In the genomic region with DNA sequence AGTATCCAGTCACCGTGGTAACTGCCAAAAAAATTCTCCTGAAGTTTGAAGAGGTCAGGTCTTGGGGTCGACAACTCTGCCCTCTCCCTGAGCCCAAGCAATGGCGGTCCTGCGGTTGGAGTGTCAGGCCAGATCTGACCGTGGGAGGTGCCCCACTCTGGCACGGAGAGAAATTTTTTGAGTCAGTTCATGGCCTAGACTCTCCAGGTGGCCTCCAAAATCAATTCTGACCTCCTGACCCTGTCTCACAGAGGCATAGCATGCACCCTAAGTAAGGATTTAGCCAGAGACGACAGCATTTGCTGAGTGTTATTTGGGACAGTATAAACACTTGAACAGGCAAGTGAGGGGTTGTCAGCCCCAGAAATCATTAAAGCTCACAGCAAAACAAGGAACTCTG, we compare ENCODE assay signal across 21 mouse cellular contexts. TPM values are rescaled to one million over a fixed set of nuclear protein-coding genes. Genes with fewer than 3 reads are reported as not detected.
A peak's percentile ranks its signal among the peaks of the same experiment; 100 is the strongest.
DNase-seq lines count a peak whose midpoint lies in the region; ATAC-seq and TF ChIP-seq lines count a peak whose summit lies in the region.
"Had no signal": no experiment of that assay in that cellular context is flagged by ENCODE, and none has a peak within 500 bp of the region (broad histone marks: within the 10 kb centered on the region; RNA-seq: fewer than 3 reads in every experiment).

No protein-coding gene starts in this region.

- H3K9ac ChIP-seq in hindbrain, embryonic 16.5 days (ENCODE audit: low read depth, low read length), result no peak overlapping the region
- no peak overlapping the region for H3K9ac ChIP-seq in hindbrain, embryonic 13.5 days
- no peak overlapping the region for H3K9ac ChIP-seq in neural tube, embryonic 15.5 days (replicated peaks)
- no peak overlapping the region for H3K9ac ChIP-seq in forebrain, embryonic 11.5 days (ENCODE audit: low read length)
- H3K9ac ChIP-seq in stomach, postnatal 0 days (ENCODE audit: low read length), result no peak overlapping the region
- H3K9ac ChIP-seq: heart, embryonic 13.5 days; limb, embryonic 15.5 days; lung, embryonic 15.5 days had no signal

- no peak overlapping the region for H3K27ac ChIP-seq in hindbrain, embryonic 16.5 days (ENCODE audit: low read depth, low read length)
- H3K27ac ChIP-seq in hindbrain, embryonic 13.5 days, result no peak overlapping the region
- no peak overlapping the region for H3K27ac ChIP-seq in neural tube, embryonic 15.5 days (replicated peaks)
- peak overlapping the region; percentile 39; the same call in 1 of the 2 replicates for H3K27ac ChIP-seq in forebrain, embryonic 11.5 days (ENCODE audit: low read depth, low read length)
- no peak overlapping the region for H3K27ac ChIP-seq in stomach, postnatal 0 days (replicated peaks)
- H3K27ac ChIP-seq: heart, embryonic 13.5 days; limb, embryonic 15.5 days; lung, embryonic 15.5 days; macrophage had no signal

- no peaks in the 10 kb centered on the region for H3K9me3 ChIP-seq in hindbrain, embryonic 16.5 days (ENCODE audit: control insufficient read depth, low read length)
- no peaks in the 10 kb centered on the region for H3K9me3 ChIP-seq in hindbrain, embryonic 13.5 days
- H3K9me3 ChIP-seq in neural tube, embryonic 15.5 days (replicated peaks), result no peaks in the 10 kb centered on the region
- H3K9me3 ChIP-seq in forebrain, embryonic 11.5 days (ENCODE audit: control insufficient read depth, low read length), result no peaks in the 10 kb centered on the region
- no peaks in the 10 kb centered on the region for H3K9me3 ChIP-seq in stomach, postnatal 0 days (ENCODE audit: control insufficient read depth, low read length)
- H3K9me3 ChIP-seq: heart, embryonic 13.5 days; limb, embryonic 15.5 days; lung, embryonic 15.5 days had no signal

- no peak overlapping the region for H3K4me3 ChIP-seq in hindbrain, embryonic 16.5 days (ENCODE audit: low read length)
- no peak overlapping the region for H3K4me3 ChIP-seq in hindbrain, embryonic 13.5 days
- H3K4me3 ChIP-seq in neural tube, embryonic 15.5 days (replicated peaks), result no peak overlapping the region
- H3K4me3 ChIP-seq in forebrain, embryonic 11.5 days (ENCODE audit: low read depth, low read length), result no peak overlapping the region
- H3K4me3 ChIP-seq in stomach, postnatal 0 days (ENCODE audit: low read depth, low read length), result no peak overlapping the region
- H3K4me3 ChIP-seq: heart, embryonic 13.5 days; limb, embryonic 15.5 days; lung, embryonic 15.5 days had no signal

- H3K36me3 ChIP-seq in hindbrain, embryonic 16.5 days (ENCODE audit: control insufficient read depth, insufficient read depth, low read length), result no peaks in the 10 kb centered on the region
- no peaks in the 10 kb centered on the region for H3K36me3 ChIP-seq in hindbrain, embryonic 13.5 days
- no peaks in the 10 kb centered on the region for H3K36me3 ChIP-seq in neural tube, embryonic 15.5 days
- H3K36me3 ChIP-seq in forebrain, embryonic 11.5 days (ENCODE audit: control insufficient read depth, insufficient read depth, low read length), result no peaks in the 10 kb centered on the region
- H3K36me3 ChIP-seq in stomach, postnatal 0 days (ENCODE audit: control insufficient read depth, insufficient read depth, low read length), result no peaks in the 10 kb centered on the region
- H3K36me3 ChIP-seq: heart, embryonic 13.5 days; limb, embryonic 15.5 days; lung, embryonic 15.5 days had no signal

- peak; percentile 43 for DNase-seq in neural tube, embryonic 10.5 days (ENCODE audit: extremely low spot score, low spot score)
- DNase-seq in forebrain, embryonic 11.5 days (ENCODE audit: low spot score), result no peak
- no peak for DNase-seq in stomach, postnatal 0 days (ENCODE audit: low spot score)
- no peak for DNase-seq in gastrocnemius, adult 18-20 months (ENCODE audit: low spot score)
- DNase-seq: adrenal gland, postnatal 14 days; cerebellum, adult 11-12 months; cerebellum, postnatal 25 days; gastrocnemius, postnatal 36 days; heart, postnatal 36 days; layer of hippocampus, postnatal 36 days; right cerebral cortex, postnatal 4 days; thymus, postnatal 4 days had no signal

- no peak for TF ChIP-seq CTCF in stomach, postnatal 0 days (IDR thresholded peaks at IDR 0.05; ENCODE audit: low read depth)

- WGBS in hindbrain, embryonic 16.5 days, result 11% methylated on average over 7 of the region's 7 CpGs
- WGBS in hindbrain, embryonic 13.5 days, result 6% methylated on average over 7 of the region's 7 CpGs
- 9% methylated on average over 7 of the region's 7 CpGs for WGBS in neural tube, embryonic 15.5 days
- WGBS in forebrain, embryonic 11.5 days, result 4% methylated on average over 7 of the region's 7 CpGs
- 30% methylated on average over 7 of the region's 7 CpGs for WGBS in stomach, postnatal 0 days

- no peaks in the 10 kb centered on the region for H3K27me3 ChIP-seq in hindbrain, embryonic 16.5 days (replicated peaks; ENCODE audit: control insufficient read depth, insufficient read depth, low read length)
- H3K27me3 ChIP-seq in hindbrain, embryonic 13.5 days, result 0 out of 2 replicates have a peak, but pooled peaks cover 11% of the 10 kb centered on the region
- no peaks in the 10 kb centered on the region for H3K27me3 ChIP-seq in neural tube, embryonic 15.5 days (replicated peaks)
- no peaks in the 10 kb centered on the region for H3K27me3 ChIP-seq in forebrain, embryonic 11.5 days (ENCODE audit: control insufficient read depth, insufficient read depth, low read length)
- H3K27me3 ChIP-seq in stomach, postnatal 0 days (ENCODE audit: control insufficient read depth, insufficient read depth, low read length), result no peaks in the 10 kb centered on the region

- 0 out of 2 replicates have a peak, but pooled peaks have one; percentile 14 for ATAC-seq in hindbrain, embryonic 16.5 days
- ATAC-seq in hindbrain, embryonic 13.5 days (ENCODE audit: low FRiP score), result no peak
- no peak for ATAC-seq in neural tube, embryonic 15.5 days (ENCODE audit: low FRiP score)
- ATAC-seq in forebrain, embryonic 11.5 days (replicated peaks; ENCODE audit: low FRiP score), result peak; percentile 43; the same call in 1 of the 2 replicates
- ATAC-seq in stomach, postnatal 0 days (ENCODE audit: low FRiP score, low TSS enrichment), result no peak

- TF ChIP-seq EP300 in stomach, postnatal 0 days (optimal IDR thresholded peaks at IDR 0.05), result no peak

- H3K4me1 ChIP-seq in hindbrain, embryonic 16.5 days (ENCODE audit: control insufficient read depth, insufficient read depth, low read depth, low read length), result no peaks in the 10 kb centered on the region
- H3K4me1 ChIP-seq in hindbrain, embryonic 13.5 days (replicated peaks), result peaks cover 8% of the 10 kb centered on the region; the same call in 1 of the 2 replicates
- no peaks in the 10 kb centered on the region for H3K4me1 ChIP-seq in neural tube, embryonic 15.5 days
- H3K4me1 ChIP-seq in forebrain, embryonic 11.5 days (replicated peaks; ENCODE audit: control insufficient read depth, insufficient read depth, low read length), result peaks cover 4% of the 10 kb centered on the region; the same call in 1 of the 2 replicates
- no peaks in the 10 kb centered on the region for H3K4me1 ChIP-seq in stomach, postnatal 0 days (replicated peaks; ENCODE audit: control insufficient read depth, insufficient read depth)
- H3K4me1 ChIP-seq: heart, embryonic 13.5 days; limb, embryonic 15.5 days; lung, embryonic 15.5 days had no signal

- no peak overlapping the region for H3K4me2 ChIP-seq in hindbrain, embryonic 16.5 days (ENCODE audit: low read length)
- no peak overlapping the region for H3K4me2 ChIP-seq in hindbrain, embryonic 13.5 days
- H3K4me2 ChIP-seq in neural tube, embryonic 15.5 days, result no peak overlapping the region
- H3K4me2 ChIP-seq in forebrain, embryonic 11.5 days (ENCODE audit: low read depth, low read length, severe bottlenecking), result no peak overlapping the region
- no peak overlapping the region for H3K4me2 ChIP-seq in stomach, postnatal 0 days (replicated peaks; ENCODE audit: low read depth)
- H3K4me2 ChIP-seq: heart, embryonic 13.5 days; limb, embryonic 15.5 days; lung, embryonic 15.5 days had no signal

RNA-seq across cellular contexts. Expression of gene Sox2, which starts 28.6 kb away (rescaled TPM):
- polyA plus RNA-seq in hindbrain, embryonic 16.5 days (2015; fragmentation: Nextera tagmentation; extraction: Ambion mirVana), result 8.2 and 8.6 TPM in 2 replicates
- 16.9 and 19.2 TPM in 2 replicates for polyA plus RNA-seq in hindbrain, embryonic 13.5 days (2015; fragmentation: Nextera tagmentation; extraction: Ambion mirVana)
- polyA plus RNA-seq in neural tube, embryonic 15.5 days (2015; fragmentation: Nextera tagmentation; extraction: Ambion mirVana), result 11.1 and 13.4 TPM in 2 replicates
- 57.7 and 67.3 TPM in 2 replicates for polyA plus RNA-seq in forebrain, embryonic 11.5 days (2014; fragmentation: Nextera tagmentation; extraction: Ambion mirVana)
- polyA plus RNA-seq in stomach, postnatal 0 days (2015; fragmentation: Nextera tagmentation; extraction: Ambion mirVana), result 11.6 and 14.7 TPM in 2 replicates
- total RNA-seq in gastrocnemius, adult 18-20 months (2021), result not detected
- total RNA-seq: gastrocnemius, postnatal 36 days; monocyte, adult 5-6 weeks had no signal
- polyA plus RNA-seq: kidney, embryonic 14.5 days; macrophage had no signal

Comparison
In these comparisons a context has a peak if more than half of its experiments do, and no peak if none do; other contexts are left out.
1. ATAC-seq: peak in hindbrain, embryonic 16.5 days (single experiment) and forebrain, embryonic 11.5 days (single experiment); none in hindbrain, embryonic 13.5 days (single experiment), neural tube, embryonic 15.5 days (single experiment) and stomach, postnatal 0 days (single experiment).